Mouse (Mus musculus): ENCODE measurements around the gene Btaf1. TPM values are rescaled to one million over a fixed set of nuclear protein-coding genes. Genes with fewer than 3 reads are reported as not detected.
A peak's percentile ranks its signal among the peaks of the same experiment; 100 is the strongest.

Gene Btaf1
- polyA plus RNA-seq, 1 experiment: 49.9 TPM

GRCm38 (mm10) chr19:36927800-36928361, 2.0 kb downstream of the Btaf1 start:
- TF ChIP-seq CTCF (IDR thresholded peaks at IDR 0.05; ENCODE audit: low read depth, low read length) (no peak), POLR2A (IDR thresholded peaks at IDR 0.05; ENCODE audit: insufficient read depth, low read length) (no peak), EP300 (IDR thresholded peaks at IDR 0.05; ENCODE audit: insufficient read depth, low read depth, low read length) (no peak)
- no peaks in the 10 kb centered on the region for H3K9me3 ChIP-seq (replicated peaks; ENCODE audit: control insufficient read depth, insufficient read depth, low read length, poor library complexity, severe bottlenecking)
- no peaks in the 10 kb centered on the region for H3K27me3 ChIP-seq (ENCODE audit: control insufficient read depth, insufficient read depth, low read length, poor library complexity, severe bottlenecking)
- no peak overlapping the region for H3K4me3 ChIP-seq (ENCODE audit: low read depth, low read length)
- 0 out of 2 replicates have a peak overlapping the region, but pooled peaks have one; percentile 100 for H3K9ac ChIP-seq (ENCODE audit: low read depth, poor library complexity, severe bottlenecking)
- H3K27ac ChIP-seq (ENCODE audit: insufficient read depth, low read length): no peak overlapping the region
- H3K36me3 ChIP-seq (ENCODE audit: control insufficient read depth, insufficient read depth, low read length, poor library complexity, severe bottlenecking): no peaks in the 10 kb centered on the region; the same call in 1 of the 2 replicates
- no peaks in the 10 kb centered on the region for H3K4me1 ChIP-seq (ENCODE audit: control insufficient read depth, insufficient read depth, low read length)

- H3K27ac ChIP-seq (ENCODE audit: insufficient read depth, low read length): no peak overlapping the region
- TF ChIP-seq CTCF (IDR thresholded peaks at IDR 0.05; ENCODE audit: low read depth, low read length): no peak
- no peak for TF ChIP-seq POLR2A (IDR thresholded peaks at IDR 0.05; ENCODE audit: insufficient read depth, low read length)
- TF ChIP-seq EP300 (IDR thresholded peaks at IDR 0.05; ENCODE audit: insufficient read depth, low read depth, low read length): no peak
- no peaks in the 10 kb centered on the region for H3K4me1 ChIP-seq (ENCODE audit: control insufficient read depth, insufficient read depth, low read length)
- H3K4me3 ChIP-seq (ENCODE audit: low read depth, low read length): no peak overlapping the region
- no peaks in the 10 kb centered on the region for H3K9me3 ChIP-seq (replicated peaks; ENCODE audit: control insufficient read depth, insufficient read depth, low read length, poor library complexity, severe bottlenecking)
- H3K36me3 ChIP-seq (ENCODE audit: control insufficient read depth, insufficient read depth, low read length, poor library complexity, severe bottlenecking): no peaks in the 10 kb centered on the region; the same call in 1 of the 2 replicates
- H3K9ac ChIP-seq (ENCODE audit: low read depth, poor library complexity, severe bottlenecking): no peak overlapping the region
- H3K27me3 ChIP-seq (ENCODE audit: control insufficient read depth, insufficient read depth, low read length, poor library complexity, severe bottlenecking): no peaks in the 10 kb centered on the region
Observed at GRCm38 (mm10) chr19:36929816-36930215, 3.9 kb downstream of the Btaf1 start.

DNA sequence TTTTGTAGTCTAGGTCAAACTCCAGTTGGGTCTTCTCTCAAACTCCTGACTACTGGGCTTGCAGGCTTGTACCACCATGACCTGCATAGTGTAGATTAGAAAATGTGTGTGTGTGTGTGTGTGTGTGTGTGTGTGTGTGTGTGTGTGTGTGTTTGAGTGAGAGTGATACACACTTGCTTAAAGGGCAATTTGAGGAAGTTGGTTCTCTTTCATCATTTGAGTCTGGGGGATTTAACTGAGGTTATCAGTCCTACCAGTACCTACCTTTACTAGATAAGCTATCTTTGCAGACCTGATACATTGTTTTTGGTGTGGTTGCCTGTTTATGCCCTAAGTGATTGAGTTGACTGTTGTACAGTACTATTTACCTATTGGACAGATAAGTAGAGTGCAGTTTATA, 6.2 kb downstream of the Btaf1 start:
- H3K9ac ChIP-seq (ENCODE audit: low read depth, poor library complexity, severe bottlenecking): no peak overlapping the region
- H3K4me3 ChIP-seq (ENCODE audit: low read depth, low read length): no peak overlapping the region

DNA sequence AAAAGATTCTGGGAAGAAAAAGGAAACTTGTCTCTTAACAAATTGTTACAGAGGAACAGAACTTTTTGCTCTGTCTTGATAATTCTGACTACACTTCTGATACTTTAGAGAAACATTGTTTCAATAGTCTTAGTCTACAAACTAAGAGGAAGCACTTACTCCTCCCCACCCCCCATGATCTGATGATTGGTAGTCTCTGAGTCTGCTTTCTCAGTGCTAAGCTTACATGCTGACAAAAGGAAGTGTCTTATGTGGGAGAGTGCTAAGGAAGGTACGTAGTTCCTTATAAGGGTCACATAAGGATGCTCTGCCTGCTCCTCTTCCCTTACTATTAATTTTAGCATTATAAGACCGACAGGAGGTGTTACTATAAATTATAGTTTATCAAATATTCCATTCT, 6.7 kb downstream of the Btaf1 start:
- H3K27ac ChIP-seq (ENCODE audit: insufficient read depth, low read length): no peak overlapping the region
- H3K4me3 ChIP-seq (ENCODE audit: low read depth, low read length): no peak overlapping the region
- no peak overlapping the region for H3K9ac ChIP-seq (ENCODE audit: low read depth, poor library complexity, severe bottlenecking)
- no peak for TF ChIP-seq EP300 (IDR thresholded peaks at IDR 0.05; ENCODE audit: insufficient read depth, low read depth, low read length)
- no peaks in the 10 kb centered on the region for H3K4me1 ChIP-seq (ENCODE audit: control insufficient read depth, insufficient read depth, low read length)
- H3K9me3 ChIP-seq (replicated peaks; ENCODE audit: control insufficient read depth, insufficient read depth, low read length, poor library complexity, severe bottlenecking): no peaks in the 10 kb centered on the region
- peaks cover 6% of the 10 kb centered on the region; the same call in 1 of the 2 replicates for H3K36me3 ChIP-seq (ENCODE audit: control insufficient read depth, insufficient read depth, low read length, poor library complexity, severe bottlenecking)
- H3K27me3 ChIP-seq (ENCODE audit: control insufficient read depth, insufficient read depth, low read length, poor library complexity, severe bottlenecking): no peaks in the 10 kb centered on the region

More for the DNA sequence above, 6.2 kb downstream of the Btaf1 start:
- no peak overlapping the region for H3K27ac ChIP-seq (ENCODE audit: insufficient read depth, low read length)
- H3K9me3 ChIP-seq (replicated peaks; ENCODE audit: control insufficient read depth, insufficient read depth, low read length, poor library complexity, severe bottlenecking): no peaks in the 10 kb centered on the region
- no peaks in the 10 kb centered on the region for H3K27me3 ChIP-seq (ENCODE audit: control insufficient read depth, insufficient read depth, low read length, poor library complexity, severe bottlenecking)
- H3K4me1 ChIP-seq (ENCODE audit: control insufficient read depth, insufficient read depth, low read length): no peaks in the 10 kb centered on the region
- peaks cover 6% of the 10 kb centered on the region; the same call in 1 of the 2 replicates for H3K36me3 ChIP-seq (ENCODE audit: control insufficient read depth, insufficient read depth, low read length, poor library complexity, severe bottlenecking)
- TF ChIP-seq POLR2A (IDR thresholded peaks at IDR 0.05; ENCODE audit: insufficient read depth, low read length): no peak
- no peak for TF ChIP-seq CTCF (IDR thresholded peaks at IDR 0.05; ENCODE audit: low read depth, low read length)
- TF ChIP-seq EP300 (IDR thresholded peaks at IDR 0.05; ENCODE audit: insufficient read depth, low read depth, low read length): no peak

GRCm38 (mm10) chr19:36936285-36936684, 10.4 kb downstream of the Btaf1 start:
- peaks cover 6% of the 10 kb centered on the region; the same call in 1 of the 2 replicates for H3K36me3 ChIP-seq (ENCODE audit: control insufficient read depth, insufficient read depth, low read length, poor library complexity, severe bottlenecking)
- H3K9ac ChIP-seq (ENCODE audit: low read depth, poor library complexity, severe bottlenecking): no peak overlapping the region
- H3K27ac ChIP-seq (ENCODE audit: insufficient read depth, low read length): no peak overlapping the region
- no peaks in the 10 kb centered on the region for H3K9me3 ChIP-seq (replicated peaks; ENCODE audit: control insufficient read depth, insufficient read depth, low read length, poor library complexity, severe bottlenecking)
- TF ChIP-seq CTCF (IDR thresholded peaks at IDR 0.05; ENCODE audit: low read depth, low read length) (no peak), EP300 (IDR thresholded peaks at IDR 0.05; ENCODE audit: insufficient read depth, low read depth, low read length) (no peak), POLR2A (IDR thresholded peaks at IDR 0.05; ENCODE audit: insufficient read depth, low read length) (no peak)
- H3K4me3 ChIP-seq (ENCODE audit: low read depth, low read length): no peak overlapping the region
- H3K27me3 ChIP-seq (ENCODE audit: control insufficient read depth, insufficient read depth, low read length, poor library complexity, severe bottlenecking): no peaks in the 10 kb centered on the region
- no peaks in the 10 kb centered on the region for H3K4me1 ChIP-seq (ENCODE audit: control insufficient read depth, insufficient read depth, low read length)

- H3K4me3 ChIP-seq (ENCODE audit: low read depth, low read length): no peak overlapping the region
- no peaks in the 10 kb centered on the region for H3K9me3 ChIP-seq (replicated peaks; ENCODE audit: control insufficient read depth, insufficient read depth, low read length, poor library complexity, severe bottlenecking)
- TF ChIP-seq CTCF (IDR thresholded peaks at IDR 0.05; ENCODE audit: low read depth, low read length): no peak
- TF ChIP-seq POLR2A (IDR thresholded peaks at IDR 0.05; ENCODE audit: insufficient read depth, low read length): no peak
- no peak for TF ChIP-seq EP300 (IDR thresholded peaks at IDR 0.05; ENCODE audit: insufficient read depth, low read depth, low read length)
- no peak overlapping the region for H3K9ac ChIP-seq (ENCODE audit: low read depth, poor library complexity, severe bottlenecking)
- no peaks in the 10 kb centered on the region for H3K27me3 ChIP-seq (ENCODE audit: control insufficient read depth, insufficient read depth, low read length, poor library complexity, severe bottlenecking)
- H3K36me3 ChIP-seq (ENCODE audit: control insufficient read depth, insufficient read depth, low read length, poor library complexity, severe bottlenecking): 0 out of 2 replicates have a peak, but pooled peaks cover 6% of the 10 kb centered on the region
- H3K4me1 ChIP-seq (ENCODE audit: control insufficient read depth, insufficient read depth, low read length): no peaks in the 10 kb centered on the region
- H3K27ac ChIP-seq (ENCODE audit: insufficient read depth, low read length): no peak overlapping the region
Observed at GRCm38 (mm10) chr19:36938008-36938407, 12.1 kb downstream of the Btaf1 start.

Data from ES-Bruce4 (cell line).